Mouse (Mus musculus) C2C12 (cell line): ENCODE data around the gene Oog4. TPM values are rescaled to one million over a fixed set of nuclear protein-coding genes. Genes with fewer than 3 reads are reported as not detected.

Experiments used
- H3K27me3 ChIP-seq: one replicate; pipeline ENCODE4 v1.6.1; 2011; ENCODE audit not compliant: control insufficient read depth, insufficient read depth, insufficient read length
- H3K36me3 ChIP-seq: one replicate; pipeline ENCODE4 v1.6.1; 2011; ENCODE audit not compliant: control insufficient read depth, insufficient read depth
- H3K4me3 ChIP-seq: one replicate; pipeline ENCODE4 v1.5.1; 2011; ENCODE audit warnings: mild to moderate bottlenecking, control low read depth; ENCODE audit not compliant: poor library complexity, insufficient read depth, severe bottlenecking
- H3K79me2 ChIP-seq: one replicate; pipeline ENCODE4 v1.6.1; 2011; ENCODE audit not compliant: control insufficient read depth, insufficient read depth
- H3K79me3 ChIP-seq: one replicate; pipeline ENCODE4 v1.6.1; 2011; ENCODE audit warnings: low read depth, control low read depth
- H3ac ChIP-seq: one replicate; pipeline ENCODE3; 2011; ENCODE audit warnings: low read depth; ENCODE audit not compliant: control insufficient read depth, insufficient read length
- CEBPB ChIP-seq: IDR thresholded peaks from one replicate; pipeline ENCODE4 v1.6.1; 2011; ENCODE audit warnings: low read depth, mild to moderate bottlenecking, control low read depth, moderate library complexity
- CTCF ChIP-seq: IDR thresholded peaks from one replicate; pipeline ENCODE4 v1.5.1; 2011; ENCODE audit not compliant: control insufficient read depth, insufficient read depth, insufficient read length
- FOSL1 ChIP-seq: IDR thresholded peaks from one replicate; pipeline ENCODE4 v1.8.0; 2011; ENCODE audit warnings: mild to moderate bottlenecking, low read length; ENCODE audit not compliant: poor library complexity, insufficient read depth, severe bottlenecking
- MAX ChIP-seq: IDR thresholded peaks from one replicate; pipeline ENCODE4 v1.6.1; 2011; ENCODE audit warnings: mild to moderate bottlenecking, control low read depth
- MYOD1 ChIP-seq: IDR thresholded peaks from one replicate; pipeline ENCODE4 v1.6.1; 2011; ENCODE audit warnings: low read depth; ENCODE audit not compliant: control insufficient read depth, insufficient read length
- MYOG ChIP-seq: IDR thresholded peaks from one replicate; pipeline ENCODE4 v1.6.1; 2011; ENCODE audit not compliant: control insufficient read depth, insufficient read length; ENCODE audit errors: extremely low read depth
- USF1 ChIP-seq: IDR thresholded peaks from one replicate; pipeline ENCODE4 v1.6.1; 2011; ENCODE audit warnings: low read depth, mild to moderate bottlenecking, control low read depth, moderate library complexity
- polyA plus RNA-seq: library from polyadenylated mRNA; unstranded; fragments of >200 nt; fragmentation: generic; extraction: Trizol; gene quantifications from one replicate; pipeline ENCODE4 v1.2.1, GENCODE M21; 2012; ENCODE audit warnings: missing spikeins

Oog4 gene
- polyA plus RNA-seq, 1 experiment: not detected

GRCm38 (mm10) chr4:143394181-143394580, 55.9 kb downstream of the Oog4 start, which contains the start of gene Pramel1:
Pramel1 (plus strand) TSS chr4:143394428.
- no peaks in the 10 kb centered on the region for H3K27me3 ChIP-seq
- no peaks in the 10 kb centered on the region for H3K79me2 ChIP-seq
- H3K79me3 ChIP-seq: no peaks in the 10 kb centered on the region
- no peak within 1 kb of the TSS for H3ac ChIP-seq
- H3K36me3 ChIP-seq: no peaks in the 10 kb centered on the region
- H3K4me3 ChIP-seq: no peak within 1 kb of the TSS
- TF ChIP-seq MAX (no peak), MYOG (no peak), MYOD1 (no peak), CTCF (no peak)

DNA sequence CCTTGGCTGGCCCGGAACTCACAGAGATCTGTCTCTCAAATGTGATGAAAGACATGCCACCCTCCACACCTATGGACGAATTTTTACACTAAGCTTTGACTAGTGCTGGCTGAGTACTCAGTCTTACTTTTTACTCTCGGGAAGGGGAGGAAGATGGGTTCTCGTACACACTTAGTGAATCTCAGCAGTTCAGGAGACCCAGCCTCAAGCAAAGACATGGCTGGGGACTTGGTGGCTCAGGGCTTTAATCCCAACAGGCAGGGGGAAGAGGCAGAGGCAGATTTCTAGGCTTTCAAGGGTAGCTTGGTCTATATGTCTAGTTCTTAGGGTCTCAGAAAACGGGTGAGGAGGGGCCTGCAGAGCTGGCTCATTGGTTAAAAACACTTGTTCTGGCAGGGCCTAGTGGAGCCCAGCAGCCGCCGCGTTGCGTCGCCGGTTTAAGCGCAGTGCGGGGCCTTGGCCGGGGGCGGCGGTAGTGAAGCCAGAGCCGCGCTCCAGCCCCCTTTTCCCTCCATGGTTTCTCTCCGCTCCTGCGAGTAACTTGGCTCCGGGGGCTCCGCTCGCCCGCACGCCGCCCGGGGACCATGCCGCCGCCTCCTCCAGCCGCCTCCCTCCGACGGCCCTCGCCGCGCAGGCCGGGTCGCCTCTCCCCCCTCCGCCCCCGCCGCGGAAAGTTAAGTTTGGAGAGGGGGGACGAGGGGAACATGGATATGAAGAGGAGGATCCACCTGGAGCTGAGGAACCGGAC, 61.0 kb downstream of the Oog4 start:
- H3K79me3 ChIP-seq: no peaks in the 10 kb centered on the region
- no peaks in the 10 kb centered on the region for H3K36me3 ChIP-seq
- no peaks in the 10 kb centered on the region for H3K27me3 ChIP-seq
- H3ac ChIP-seq: no peak overlapping the region
- no peaks in the 10 kb centered on the region for H3K79me2 ChIP-seq
- TF ChIP-seq CEBPB (no peak), MYOG (no peak), MAX (no peak), USF1 (no peak), MYOD1 (no peak), CTCF (no peak), FOSL1 (no peak)
- H3K4me3 ChIP-seq: no peak overlapping the region

Other genes starting within 250 kb of the Oog4 start
- gene Prdm2, start 237.3 kb downstream of the Oog4 start, polyA plus RNA-seq: 9.2 TPM
- gene Pdpn, start 150.8 kb downstream of the Oog4 start, polyA plus RNA-seq: 133 TPM
- gene Lrrc38, start 100.6 kb downstream of the Oog4 start, polyA plus RNA-seq: not detected
- gene Pramel1, start 55.9 kb downstream of the Oog4 start, polyA plus RNA-seq: not detected
- gene Pramef8, start 37.9 kb downstream of the Oog4 start, polyA plus RNA-seq: 9.0 TPM
- 0.25 TPM for gene Gm13043, start 61.0 kb upstream of the Oog4 start, polyA plus RNA-seq
- gene Gm13040, start 85.6 kb upstream of the Oog4 start, polyA plus RNA-seq: 0.09 TPM
- gene BC080695, start 101.4 kb upstream of the Oog4 start, polyA plus RNA-seq: 0.07 TPM
- gene Gm13057, start 101.4 kb upstream of the Oog4 start, polyA plus RNA-seq: not detected
- gene Gm13083, start 164.7 kb upstream of the Oog4 start, polyA plus RNA-seq: 0.07 TPM
- gene Gm13088, start 206.9 kb upstream of the Oog4 start, polyA plus RNA-seq: not detected